Mouse (Mus musculus): ENCODE results near the gene Prkca.

GRCm38 (mm10) chr11:108088063-108088462 lies 255.7 kb downstream of the Prkca start:
- TF ChIP-seq CTCF (IDR thresholded peaks at IDR 0.05; ENCODE audit: control insufficient read depth, insufficient read depth, insufficient read length): no peak
- TF ChIP-seq USF1 (IDR thresholded peaks at IDR 0.05; ENCODE audit: low read depth): no peak
- TF ChIP-seq MYOD1 (IDR thresholded peaks at IDR 0.05; ENCODE audit: control insufficient read depth, insufficient read length, low read depth): no peak
